Mouse (Mus musculus): Measurements from ENCODE around the gene Zbtb8a.

GRCm38 (mm10) chr4:129303816-129304215 lies 74.1 kb downstream of the Zbtb8a start:
- TF ChIP-seq CTCF (IDR thresholded peaks at IDR 0.05; ENCODE audit: borderline replicate concordance, extremely low read depth, insufficient read depth, insufficient read length) = no peak
- no peak for TF ChIP-seq POLR2A (IDR thresholded peaks at IDR 0.05; ENCODE audit: borderline replicate concordance, extremely low read depth, insufficient read depth, insufficient read length, poor library complexity, severe bottlenecking)
